Mouse (Mus musculus) central nervous system, embryonic 11.5 days (tissue): ENCODE results near the gene Anapc5. TPM values are rescaled to one million over a fixed set of nuclear protein-coding genes. Genes with fewer than 3 reads are reported as not detected.

Experiments
- polyA plus RNA-seq: library from polyadenylated mRNA; depleted of rRNA; stranded (reverse); fragments of >200 nt; gene quantifications from 2 replicates; pipeline ENCODE4 v1.2.3, GENCODE M21; 2012; rRNA removed

Anapc5 gene
- 362 and 465 TPM in 2 replicates for polyA plus RNA-seq

DNA sequence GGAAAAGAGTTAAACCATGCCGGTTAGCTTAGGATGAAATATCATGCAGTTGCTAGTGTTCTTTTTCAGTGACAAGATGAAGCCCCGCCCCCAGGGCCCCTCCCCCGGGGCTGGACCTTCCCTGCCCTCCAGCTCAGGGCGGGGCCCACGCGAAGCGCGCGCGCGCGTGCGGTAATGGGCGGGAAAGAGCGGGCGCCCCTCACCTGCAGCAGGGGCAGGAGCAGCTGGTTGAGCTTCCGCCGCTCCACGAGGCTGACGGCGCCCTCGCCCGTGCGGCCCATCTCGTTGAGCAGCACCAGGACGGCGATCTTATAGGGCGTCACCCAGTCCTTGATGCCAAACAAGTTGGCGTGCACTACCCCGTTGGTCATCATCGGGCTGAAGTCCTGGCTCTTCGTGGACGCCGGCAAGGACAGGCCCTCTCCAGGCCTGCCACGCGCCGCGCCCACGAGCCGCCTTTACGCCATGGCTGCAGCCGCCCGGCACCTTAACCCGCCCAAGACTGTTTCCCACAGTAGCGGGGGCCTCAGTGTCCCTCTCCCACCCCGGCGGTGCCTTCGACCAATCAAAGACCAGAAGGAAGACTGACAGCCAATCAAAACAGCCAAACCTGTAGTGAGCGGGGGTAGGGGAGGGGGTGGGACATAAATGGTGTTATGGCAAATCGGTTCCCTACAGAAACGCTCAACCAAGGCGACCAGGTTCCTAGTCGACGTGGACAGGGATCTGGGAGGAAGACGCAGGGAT lies at the start of gene Anapc5:
TSS of gene Anapc5 (minus strand) at position 563 of the 747 bp plus-strand sequence.

GRCm38 (mm10) chr5:122849521-122850318 lies 28.6 kb upstream of the Anapc5 start, which contains the start of gene Rnf34:
Rnf34 (plus strand) TSS chr5:122850048.

GRCm38 (mm10) chr5:122779277-122779834 lies 41.8 kb downstream of the Anapc5 start, which contains the start of gene Camkk2:
Camkk2 (minus strand) TSS chr5:122779409.

Other genes with a start within 250 kb of the Anapc5 start
- 28.0 and 37.7 TPM in 2 replicates for gene Ift81, start 206.8 kb downstream of the Anapc5 start, polyA plus RNA-seq
- gene P2rx7, start 177.4 kb downstream of the Anapc5 start, polyA plus RNA-seq = 2.0 and 2.1 TPM in 2 replicates
- gene P2rx4, start 113.8 kb downstream of the Anapc5 start, polyA plus RNA-seq = 5.1 and 8.1 TPM in 2 replicates
- gene Camkk2, start 41.9 kb downstream of the Anapc5 start, polyA plus RNA-seq = 27.4 and 28.7 TPM in 2 replicates
- 34.0 and 38.7 TPM in 2 replicates for gene Rnf34, start 28.7 kb upstream of the Anapc5 start, polyA plus RNA-seq
- gene Kdm2b, start 168.5 kb upstream of the Anapc5 start, polyA plus RNA-seq = 63.0 and 143 TPM in 2 replicates
- 5.3 and 11.2 TPM in 2 replicates for gene Orai1, start 193.7 kb upstream of the Anapc5 start, polyA plus RNA-seq
- gene Morn3, start 225.7 kb upstream of the Anapc5 start, polyA plus RNA-seq = 0.06 and 0.72 TPM in 2 replicates
- gene Tmem120b, start 247.1 kb upstream of the Anapc5 start, polyA plus RNA-seq = 6.3 and 11.1 TPM in 2 replicates